Mouse (Mus musculus): Measurements from ENCODE around the gene Zfp979.
"Not testable (repeated sequence)": the region's sequence is repeated elsewhere in the genome, so short reads cannot be mapped to it uniquely, and the experiment has no call there.

Gene Zfp979

GRCm38 (mm10) chr4:147642413-147642812, at the start of gene Zfp979:
Gene Zfp979 (minus strand): TSS chr4:147642513.
- not testable (repeated sequence) for DNase-seq (ENCODE audit: low spot score in 2 of 2)

DNA sequence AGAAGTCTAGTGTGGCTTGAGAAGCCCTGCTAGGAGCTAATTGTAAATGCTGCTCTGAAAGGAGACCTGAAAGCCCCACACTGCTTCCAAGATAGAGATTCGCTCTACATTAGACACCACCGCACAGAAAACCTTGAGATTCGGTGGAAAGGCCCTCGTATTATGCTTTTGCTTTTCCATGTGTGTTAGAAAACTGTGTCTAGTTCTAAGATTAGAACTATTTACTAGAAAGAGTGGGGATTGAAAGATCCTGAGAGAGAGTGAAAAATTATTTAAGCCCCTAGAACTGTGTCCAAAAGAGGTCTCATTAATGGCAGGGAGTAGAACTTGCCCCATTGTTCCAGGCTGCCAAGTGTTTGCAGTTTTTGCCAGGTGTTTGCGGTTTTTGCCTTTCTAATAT, 12.9 kb upstream of the Zfp979 start:
- not testable (repeated sequence) for DNase-seq (ENCODE audit: low spot score in 2 of 2)

DNA sequence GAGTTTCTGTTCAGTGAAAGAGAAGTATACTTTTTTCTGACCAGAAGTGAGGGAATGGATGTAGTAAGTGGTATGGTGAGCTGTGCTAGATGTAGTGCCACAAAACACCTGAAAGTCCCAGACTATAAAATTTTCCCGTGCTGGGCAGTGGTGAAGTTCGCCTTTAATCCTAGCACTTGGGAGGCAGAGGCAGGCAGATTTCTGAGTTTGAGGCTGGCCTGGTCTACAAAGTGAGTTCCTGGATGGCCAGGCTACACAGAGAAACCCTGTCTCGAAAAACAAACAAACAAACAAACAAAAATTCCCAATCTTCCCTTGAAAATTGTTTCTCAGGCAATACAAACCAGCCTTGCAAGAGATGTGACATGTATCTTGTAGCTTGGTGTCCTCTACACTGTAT, 5.1 kb upstream of the Zfp979 start:
- not testable (repeated sequence) for DNase-seq (ENCODE audit: low spot score in 2 of 2)

GRCm38 (mm10) chr4:147641932-147642331, 381 bp downstream of the Zfp979 start:
- DNase-seq (ENCODE audit: low spot score in 2 of 2): not testable (repeated sequence)

- not testable (repeated sequence) for DNase-seq (ENCODE audit: low spot score in 2 of 2)
Measured at GRCm38 (mm10) chr4:147633818-147634262, 8.5 kb downstream of the Zfp979 start.

DNA sequence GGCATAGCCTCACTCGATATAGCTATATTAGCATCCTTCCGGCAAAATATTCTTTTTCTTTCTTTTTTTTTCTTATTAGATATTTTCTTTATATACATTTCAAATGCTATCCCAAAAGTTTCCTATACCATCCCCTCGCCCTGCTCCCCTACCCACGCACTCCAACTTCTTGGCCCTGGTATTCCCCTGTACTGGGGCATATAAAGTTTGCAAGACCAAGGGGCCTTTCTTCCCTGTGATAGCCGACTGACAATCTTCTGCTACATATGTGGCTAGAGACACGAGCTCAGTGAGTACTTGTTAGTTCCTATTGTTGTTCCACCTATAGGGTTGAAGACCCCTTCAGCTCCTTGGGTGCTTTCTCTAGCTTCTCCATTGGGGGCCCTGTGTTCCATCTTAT, 35.8 kb downstream of the Zfp979 start:
- DNase-seq (ENCODE audit: low spot score in 2 of 2): not testable (repeated sequence)

DNA sequence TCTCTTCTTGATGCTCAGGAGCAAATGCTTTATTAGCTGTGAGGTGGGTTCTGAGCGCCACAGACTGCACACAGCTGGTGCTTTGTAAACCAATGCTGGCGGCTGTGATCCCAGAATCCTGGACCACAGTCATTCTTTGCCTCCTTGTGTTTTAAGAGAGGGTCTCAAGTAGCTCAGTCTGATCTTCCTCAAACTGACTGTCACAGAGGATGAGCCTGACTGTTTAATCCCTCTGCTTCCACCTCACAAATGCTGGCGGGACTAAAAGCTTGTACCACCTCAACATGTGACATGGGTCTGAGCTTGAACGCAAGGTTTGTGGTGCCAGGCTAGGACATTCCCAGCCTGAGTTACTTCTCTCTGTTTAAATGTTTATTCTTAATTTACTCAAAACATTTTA, 36.8 kb downstream of the Zfp979 start:
- no peak for DNase-seq (ENCODE audit: low spot score in 2 of 2)

GRCm38 (mm10) chr4:147603806-147604205, 38.5 kb downstream of the Zfp979 start:
- DNase-seq (ENCODE audit: low spot score in 2 of 2): no peak

DNA sequence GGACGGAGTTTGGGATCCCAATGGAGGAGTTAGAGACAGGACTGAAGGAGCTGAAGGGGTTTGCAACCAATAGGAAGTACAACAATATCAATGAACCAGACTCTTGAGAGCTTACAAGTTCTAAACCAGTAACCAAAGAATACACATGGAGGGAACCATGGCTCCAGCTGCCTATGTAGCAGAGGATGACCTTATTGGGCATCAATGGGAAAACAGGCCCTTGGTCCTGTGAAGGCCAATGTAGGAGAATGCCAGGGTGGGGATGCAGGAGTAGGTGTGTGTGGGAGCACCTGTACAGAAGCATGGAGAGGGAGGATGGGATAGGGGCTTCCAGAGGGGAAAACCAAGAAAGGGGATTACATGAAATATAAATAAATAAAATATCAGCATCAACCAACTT, 40.4 kb downstream of the Zfp979 start:
- DNase-seq (ENCODE audit: low spot score in 2 of 2): no peak

GRCm38 (mm10) chr4:147598831-147599230, 43.5 kb downstream of the Zfp979 start:
- DNase-seq (ENCODE audit: low spot score in 2 of 2): no peak

- no peak for DNase-seq (ENCODE audit: low spot score in 2 of 2)
Measured at GRCm38 (mm10) chr4:147597685-147598084, 44.6 kb downstream of the Zfp979 start.

- not testable (repeated sequence) for DNase-seq (ENCODE audit: low spot score in 2 of 2)
Measured at GRCm38 (mm10) chr4:147594630-147595029, 47.7 kb downstream of the Zfp979 start.

DNA sequence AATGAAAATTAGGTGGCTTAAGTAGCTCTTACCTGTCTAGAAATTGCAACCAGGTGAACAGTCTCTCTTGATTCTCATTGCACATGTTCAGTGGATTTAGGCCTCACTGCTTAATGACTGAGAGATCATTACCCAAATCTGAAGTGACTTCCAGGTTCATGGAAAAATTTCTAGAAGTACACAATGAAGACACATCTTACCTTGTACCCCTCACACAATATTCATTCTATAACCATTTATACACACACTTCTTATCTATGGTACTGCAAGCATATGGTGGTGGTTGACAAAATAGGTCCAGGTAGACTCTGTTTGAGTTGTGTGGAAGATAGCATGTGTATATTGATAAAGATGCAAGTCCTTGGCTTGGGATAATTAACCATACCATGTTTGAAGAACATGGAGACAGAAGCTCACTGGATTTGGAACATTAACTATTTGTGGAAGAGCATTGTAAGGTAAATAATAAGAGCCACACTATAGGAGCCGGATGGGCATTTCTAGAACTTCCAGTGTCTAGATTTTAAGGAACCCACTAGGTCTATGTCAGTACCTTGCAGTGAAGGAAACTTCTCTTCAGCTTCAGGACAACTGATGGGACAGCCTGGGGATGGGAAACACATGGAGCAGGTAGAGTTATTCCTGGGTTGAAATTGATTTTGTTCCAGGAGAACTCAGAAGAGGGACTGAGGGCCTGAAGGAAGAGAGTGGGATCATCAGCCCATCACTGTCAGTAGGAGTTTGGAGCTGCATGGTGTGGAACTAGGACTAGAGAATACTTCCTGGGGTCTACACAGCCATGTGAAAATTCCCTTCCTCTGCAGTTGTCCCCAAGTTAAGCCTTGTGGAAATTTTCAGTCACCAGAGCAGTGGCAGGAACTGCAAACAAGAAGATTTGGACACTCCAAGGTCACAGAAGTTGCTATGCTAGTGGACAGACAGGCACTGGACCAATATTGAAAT, 55.5 kb downstream of the Zfp979 start:
- no peak for DNase-seq (ENCODE audit: low spot score in 2 of 2)

DNA sequence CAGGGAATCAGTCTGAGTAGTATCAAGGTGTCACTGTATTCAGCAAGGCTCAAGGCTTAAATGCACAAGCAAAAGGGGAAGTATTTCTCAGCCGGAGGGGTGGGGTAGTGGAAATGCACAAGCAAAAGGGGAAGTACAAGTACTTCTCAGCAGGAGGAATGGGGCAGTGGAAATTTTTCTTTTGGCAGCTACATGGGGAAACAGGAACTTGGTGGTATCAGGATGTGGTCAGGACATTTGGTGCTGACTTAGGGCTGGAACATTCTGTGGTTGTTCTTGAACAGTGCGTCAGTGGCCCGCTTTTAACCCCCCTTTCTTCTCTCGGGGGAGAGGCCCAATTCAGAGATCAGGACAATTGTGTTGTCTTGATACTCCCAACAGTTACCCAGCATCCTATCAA, 62.9 kb downstream of the Zfp979 start:
- not testable (repeated sequence) for DNase-seq (ENCODE audit: low spot score in 2 of 2)

GRCm38 (mm10) chr4:147571156-147571555, 71.2 kb downstream of the Zfp979 start:
- DNase-seq (ENCODE audit: low spot score in 2 of 2): not testable (repeated sequence)

GRCm38 (mm10) chr4:147565426-147566220, 76.7 kb downstream of the Zfp979 start:
- DNase-seq (ENCODE audit: low spot score in 2 of 2): no peak

All from spleen, postnatal 14 days (tissue).